Comparison of ENCODE assay signal across 8 mouse cellular contexts in genomic region chr11:60070599-60070998, GRCm38 (mm10). TPM values are rescaled to one million over a fixed set of nuclear protein-coding genes. Genes with fewer than 3 reads are reported as not detected.
DNase-seq lines count a peak whose midpoint lies in the region; ATAC-seq and TF ChIP-seq lines count a peak whose summit lies in the region.

No protein-coding gene starts in this region.

- no peaks in the 10 kb centered on the region for H3K9me3 ChIP-seq in intestine, postnatal 0 days (ENCODE audit: control insufficient read depth)
- H3K9me3 ChIP-seq in intestine, embryonic 16.5 days (ENCODE audit: control insufficient read depth, low read length) = no peaks in the 10 kb centered on the region

- 50% methylated on average over 8 of the region's 8 CpGs for WGBS in intestine, postnatal 0 days
- WGBS in intestine, embryonic 16.5 days = 37% methylated on average over 8 of the region's 8 CpGs

- no peak overlapping the region for H3K27ac ChIP-seq in intestine, postnatal 0 days (ENCODE audit: low read depth, low read length)
- no peak overlapping the region for H3K27ac ChIP-seq in intestine, embryonic 16.5 days (ENCODE audit: low read length)
- no peak overlapping the region for H3K27ac ChIP-seq in cortical plate, adult 2 months (ENCODE audit: insufficient read depth, low read length)

- no peaks in the 10 kb centered on the region for H3K36me3 ChIP-seq in intestine, postnatal 0 days (ENCODE audit: control insufficient read depth, insufficient read depth)
- no peaks in the 10 kb centered on the region for H3K36me3 ChIP-seq in intestine, embryonic 16.5 days (ENCODE audit: control insufficient read depth, insufficient read depth, low read length)

- H3K9ac ChIP-seq in intestine, postnatal 0 days (ENCODE audit: low read depth, low read length) = no peak overlapping the region
- no peak overlapping the region for H3K9ac ChIP-seq in intestine, embryonic 16.5 days (ENCODE audit: low read depth, low read length)

- TF ChIP-seq POLR2A in cortical plate, adult 2 months (IDR thresholded peaks at IDR 0.05; ENCODE audit: extremely low read depth, insufficient read depth, low read length) = no peak

- peak; percentile 45 for DNase-seq in CD4-positive helper T cell, adult 2 months (ENCODE audit: low read depth, low spot score)
- DNase-seq in R1 (ENCODE audit: low read depth, low spot score) = peak; percentile 62
- DNase-seq in kidney, postnatal 14 days = peak; percentile 54
- peak; percentile 14 to 28 for DNase-seq in natural killer cell, adult 2 months (ENCODE audit: low spot score in 2 of 2)

- TF ChIP-seq CTCF in intestine, postnatal 0 days (IDR thresholded peaks at IDR 0.05; ENCODE audit: low read depth) = peak; percentile 80
- TF ChIP-seq CTCF in cortical plate, adult 2 months (IDR thresholded peaks at IDR 0.05; ENCODE audit: extremely low read depth, insufficient read depth, low read length) = peak; percentile 65

- no peak for ATAC-seq in intestine, postnatal 0 days
- no peak for ATAC-seq in intestine, embryonic 16.5 days
- no peak; the same call in 1 of the 2 replicates for ATAC-seq in monocyte, adult 5-6 weeks (replicated peaks; ENCODE audit: insufficient number of reproducible peaks, low FRiP score, low TSS enrichment, poor library complexity, severe bottlenecking)

- H3K4me1 ChIP-seq in intestine, postnatal 0 days (replicated peaks; ENCODE audit: control insufficient read depth, insufficient read depth, low read length) = no peaks in the 10 kb centered on the region
- no peaks in the 10 kb centered on the region for H3K4me1 ChIP-seq in intestine, embryonic 16.5 days (ENCODE audit: control insufficient read depth, insufficient read depth, low read length)
- 0 out of 2 replicates have a peak, but pooled peaks cover 5% of the 10 kb centered on the region for H3K4me1 ChIP-seq in cortical plate, adult 2 months (ENCODE audit: control insufficient read depth, insufficient read depth, low read length)

- H3K4me3 ChIP-seq in intestine, postnatal 0 days (ENCODE audit: low read depth, low read length) = no peak overlapping the region
- H3K4me3 ChIP-seq in intestine, embryonic 16.5 days (ENCODE audit: low read length) = no peak overlapping the region
- H3K4me3 ChIP-seq in cortical plate, adult 2 months (ENCODE audit: insufficient read depth, low read length) = no peak overlapping the region

- H3K4me2 ChIP-seq in intestine, postnatal 0 days (replicated peaks; ENCODE audit: low read depth) = no peak overlapping the region
- no peak overlapping the region for H3K4me2 ChIP-seq in intestine, embryonic 16.5 days (ENCODE audit: low read depth, low read length)

- H3K27me3 ChIP-seq in intestine, postnatal 0 days (replicated peaks; ENCODE audit: control insufficient read depth, insufficient read depth, low read length) = no peaks in the 10 kb centered on the region
- H3K27me3 ChIP-seq in intestine, embryonic 16.5 days (replicated peaks; ENCODE audit: control insufficient read depth, insufficient read depth, low read length) = no peaks in the 10 kb centered on the region

RNA-seq across cellular contexts. Expression of gene Pemt, which starts 24.3 kb away (rescaled TPM):
- polyA plus RNA-seq in intestine, postnatal 0 days (2015; fragmentation: Nextera tagmentation; extraction: Ambion mirVana) = 4.2 and 5.0 TPM in 2 replicates
- 6.7 and 8.7 TPM in 2 replicates for polyA plus RNA-seq in intestine, embryonic 16.5 days (2015; fragmentation: Nextera tagmentation; extraction: Ambion mirVana)
- polyA plus RNA-seq in cortical plate, adult 2 months (2012; rRNA removed) = 7.1 TPM in 2 replicates
- not detected in 3 replicates for total RNA-seq in monocyte, adult 5-6 weeks (2017)

RNA-seq across cellular contexts. Expression of gene Rai1, which starts 34.2 kb away (rescaled TPM):
- 10.1 and 10.6 TPM in 2 replicates for polyA plus RNA-seq in intestine, postnatal 0 days (2015; fragmentation: Nextera tagmentation; extraction: Ambion mirVana)
- polyA plus RNA-seq in intestine, embryonic 16.5 days (2015; fragmentation: Nextera tagmentation; extraction: Ambion mirVana) = 12.4 and 12.5 TPM in 2 replicates
- 41.8 and 41.9 TPM in 2 replicates for polyA plus RNA-seq in cortical plate, adult 2 months (2012; rRNA removed)
- 4.6 to 18.1 TPM (median 10.3 TPM) in 3 replicates for total RNA-seq in monocyte, adult 5-6 weeks (2017)
